Mouse (Mus musculus) neural tube, embryonic 11.5 days (tissue): ENCODE data around the gene Fcrl1. TPM values are rescaled to one million over a fixed set of nuclear protein-coding genes. Genes with fewer than 3 reads are reported as not detected.
A peak's percentile ranks its signal among the peaks of the same experiment; 100 is the strongest.

ENCODE experiments used
- ATAC-seq: fragments of 200-750 bp; cut with Nextera tagmentation; 2 replicates; pipeline ENCODE4 v1.8.0; 2017; ENCODE audit warnings: moderate number of reproducible peaks, mild to moderate bottlenecking, moderate TSS enrichment, moderate library complexity; ENCODE audit not compliant: insufficient read depth, low FRiP score, low TSS enrichment
- DNase-seq: peaks from one replicate; pipeline ENCODE4 v3.0.0-alpha.2; 2015; ENCODE audit warnings: low spot score
- H3K27ac ChIP-seq: fragments of 300-500 bp; sonication (generic); 2 replicates; pipeline ENCODE4 v1.5.1; 2014; ENCODE audit warnings: low read depth, mild to moderate bottlenecking, low read length
- H3K27me3 ChIP-seq: fragments of 300-500 bp; sonication (generic); 2 replicates; pipeline ENCODE4 v1.6.1; 2014; ENCODE audit warnings: mild to moderate bottlenecking, low read length, mixed read lengths; ENCODE audit not compliant: control insufficient read depth, insufficient read depth
- H3K36me3 ChIP-seq: fragments of 300-500 bp; sonication (generic); 2 replicates; pipeline ENCODE4 v1.6.1; 2014; ENCODE audit warnings: mild to moderate bottlenecking, low read length, moderate library complexity, mixed read lengths; ENCODE audit not compliant: control insufficient read depth, insufficient read depth
- H3K4me1 ChIP-seq: fragments of 300-500 bp; sonication (generic); 2 replicates; pipeline ENCODE4 v1.6.1; 2014; ENCODE audit warnings: low read length, mixed read lengths; ENCODE audit not compliant: control insufficient read depth, insufficient read depth
- H3K4me2 ChIP-seq: fragments of 300-500 bp; sonication (generic); 2 replicates; pipeline ENCODE4 v1.6.1; 2014; ENCODE audit warnings: low read depth, mild to moderate bottlenecking, moderate library complexity
- H3K4me3 ChIP-seq: fragments of 300-500 bp; sonication (generic); 2 replicates; pipeline ENCODE4 v1.5.1; 2014; ENCODE audit warnings: low read depth, low read length
- H3K9ac ChIP-seq: fragments of 300-500 bp; sonication (generic); 2 replicates; pipeline ENCODE4 v1.6.1; 2014; ENCODE audit warnings: mild to moderate bottlenecking, low read length
- H3K9me3 ChIP-seq: fragments of 300-500 bp; sonication (generic); 2 replicates; pipeline ENCODE4 v1.6.1; 2016; ENCODE audit warnings: low read length; ENCODE audit not compliant: control insufficient read depth
- WGBS: fragments of 180-500 bp; shearing (Covaris S2); extraction: QIAGEN DNeasy Blood & Tissue Kit; methylation state at CpG from one replicate; pipeline ENCODE4 v1.1.7; 2014; 5-methylcytosine and 5-hydroxymethylcytosine counted together
- polyA plus RNA-seq: library from polyadenylated mRNA; unstranded; fragments of >200 nt; fragmentation: Nextera tagmentation; extraction: Ambion mirVana; gene quantifications from 2 replicates; pipeline ENCODE4 v1.2.1, GENCODE M21; 2014

Gene Fcrl1
- polyA plus RNA-seq, 1 experiment from 2014 or later, result not detected

GRCm38 (mm10) chr3:87399906-87400305, 23.7 kb downstream of the Fcrl1 start:
- no peak overlapping the region for H3K4me3 ChIP-seq
- H3K36me3 ChIP-seq, result no peaks in the 10 kb centered on the region
- H3K9ac ChIP-seq, result no peak overlapping the region
- no peak overlapping the region for H3K27ac ChIP-seq
- no peak for DNase-seq
- H3K9me3 ChIP-seq, result no peaks in the 10 kb centered on the region
- WGBS, result 75% methylated on average over 4 of the region's 4 CpGs
- no peaks in the 10 kb centered on the region for H3K4me1 ChIP-seq
- no peaks in the 10 kb centered on the region for H3K27me3 ChIP-seq
- ATAC-seq, result no peak
- H3K4me2 ChIP-seq, result no peak overlapping the region

GRCm38 (mm10) chr3:87401321-87401720, 25.1 kb downstream of the Fcrl1 start:
- Histone ChIP-seq H3K4me3 (no peak overlapping the region), H3K4me1 (no peaks in the 10 kb centered on the region), H3K27me3 (no peaks in the 10 kb centered on the region), H3K36me3 (no peaks in the 10 kb centered on the region), H3K9me3 (no peaks in the 10 kb centered on the region), H3K9ac (no peak overlapping the region), H3K27ac (no peak overlapping the region), H3K4me2 (no peak overlapping the region)
- no peak for ATAC-seq
- 85% methylated on average over 5 of the region's 5 CpGs for WGBS
- DNase-seq, result no peak

- Histone ChIP-seq H3K27ac (no peak overlapping the region), H3K4me2 (no peak overlapping the region), H3K4me1 (no peaks in the 10 kb centered on the region), H3K9me3 (no peaks in the 10 kb centered on the region), H3K36me3 (no peaks in the 10 kb centered on the region), H3K9ac (no peak overlapping the region), H3K4me3 (no peak overlapping the region), H3K27me3 (no peaks in the 10 kb centered on the region)
- DNase-seq (peak; percentile 19), ATAC-seq (no peak)
- 32% methylated on average over 4 of the region's 4 CpGs for WGBS
These were observed 32.0 kb downstream of the Fcrl1 start for GRCm38 (mm10) chr3:87408171-87408570.

GRCm38 (mm10) chr3:87409196-87409935, 33.2 kb downstream of the Fcrl1 start:
- Histone ChIP-seq H3K27ac (no peak overlapping the region), H3K36me3 (no peaks in the 10 kb centered on the region), H3K4me2 (no peak overlapping the region), H3K9me3 (no peaks in the 10 kb centered on the region), H3K9ac (no peak overlapping the region), H3K27me3 (no peaks in the 10 kb centered on the region), H3K4me1 (no peaks in the 10 kb centered on the region), H3K4me3 (no peak overlapping the region)
- 83% methylated on average over 4 of the region's 4 CpGs for WGBS
- DNase-seq (no peak), ATAC-seq (no peak)

GRCm38 (mm10) chr3:87410605-87411004, 34.4 kb downstream of the Fcrl1 start:
- H3K9me3 ChIP-seq, result no peaks in the 10 kb centered on the region
- no peak overlapping the region for H3K4me2 ChIP-seq
- ATAC-seq, result no peak
- no peaks in the 10 kb centered on the region for H3K36me3 ChIP-seq
- no peaks in the 10 kb centered on the region for H3K4me1 ChIP-seq
- 80% methylated on average over 6 of the region's 6 CpGs for WGBS
- no peaks in the 10 kb centered on the region for H3K27me3 ChIP-seq
- H3K4me3 ChIP-seq, result no peak overlapping the region
- H3K9ac ChIP-seq, result no peak overlapping the region
- H3K27ac ChIP-seq, result no peak overlapping the region
- no peak for DNase-seq

GRCm38 (mm10) chr3:87411150-87411549, 35.0 kb downstream of the Fcrl1 start:
- Histone ChIP-seq H3K27ac (no peak overlapping the region), H3K4me2 (peak overlapping the region; percentile 8; the same call in 1 of the 2 replicates), H3K36me3 (no peaks in the 10 kb centered on the region), H3K9me3 (no peaks in the 10 kb centered on the region), H3K27me3 (no peaks in the 10 kb centered on the region), H3K4me1 (no peaks in the 10 kb centered on the region), H3K4me3 (no peak overlapping the region), H3K9ac (no peak overlapping the region)
- ATAC-seq (peak; percentile 45; the same call in 1 of the 2 replicates), DNase-seq (peak; percentile 74)
- 9% methylated on average over 12 of the region's 12 CpGs for WGBS

GRCm38 (mm10) chr3:87420645-87421044, 44.5 kb downstream of the Fcrl1 start:
- no peaks in the 10 kb centered on the region for H3K4me1 ChIP-seq
- WGBS, result 69% methylated on average over 1 of the region's 1 CpGs
- H3K27me3 ChIP-seq, result no peaks in the 10 kb centered on the region
- H3K36me3 ChIP-seq, result no peaks in the 10 kb centered on the region
- H3K9me3 ChIP-seq, result no peaks in the 10 kb centered on the region
- no peak for DNase-seq
- H3K4me2 ChIP-seq, result no peak overlapping the region
- no peak overlapping the region for H3K4me3 ChIP-seq
- H3K9ac ChIP-seq, result no peak overlapping the region
- no peak overlapping the region for H3K27ac ChIP-seq
- ATAC-seq, result no peak

GRCm38 (mm10) chr3:87422386-87422910, 46.3 kb downstream of the Fcrl1 start:
- ATAC-seq (no peak), DNase-seq (no peak)
- WGBS, result 84% methylated on average over 4 of the region's 4 CpGs
- Histone ChIP-seq H3K4me2 (no peak overlapping the region), H3K4me1 (no peaks in the 10 kb centered on the region), H3K4me3 (no peak overlapping the region), H3K9me3 (no peaks in the 10 kb centered on the region), H3K27ac (no peak overlapping the region), H3K36me3 (no peaks in the 10 kb centered on the region), H3K9ac (no peak overlapping the region), H3K27me3 (no peaks in the 10 kb centered on the region)

GRCm38 (mm10) chr3:87435479-87435878, 59.3 kb downstream of the Fcrl1 start, which contains the start of gene Fcrl5:
Gene Fcrl5, plus strand, starts transcription at chr3:87435773.
- no peak within 1 kb of the TSS for H3K4me3 ChIP-seq
- 92% methylated on average over 5 of the region's 5 CpGs for WGBS
- H3K27me3 ChIP-seq, result no peaks in the 10 kb centered on the region
- DNase-seq, result no peak
- ATAC-seq, result no peak
- H3K27ac ChIP-seq, result no peak within 1 kb of the TSS
- no peaks in the 10 kb centered on the region for H3K36me3 ChIP-seq
- H3K4me2 ChIP-seq, result no peak within 1 kb of the TSS
- H3K9ac ChIP-seq, result no peak within 1 kb of the TSS
- H3K9me3 ChIP-seq, result no peaks in the 10 kb centered on the region
- no peaks in the 10 kb centered on the region for H3K4me1 ChIP-seq
